Mouse (Mus musculus) yolk sac, embryonic 10.5 days (tissue): ENCODE data around the gene Six2.

Source experiments
- DNase-seq: peaks from one replicate; pipeline ENCODE4 v3.0.0-alpha.2; 2017; ENCODE audit warnings: low spot score

Gene Six2

DNA sequence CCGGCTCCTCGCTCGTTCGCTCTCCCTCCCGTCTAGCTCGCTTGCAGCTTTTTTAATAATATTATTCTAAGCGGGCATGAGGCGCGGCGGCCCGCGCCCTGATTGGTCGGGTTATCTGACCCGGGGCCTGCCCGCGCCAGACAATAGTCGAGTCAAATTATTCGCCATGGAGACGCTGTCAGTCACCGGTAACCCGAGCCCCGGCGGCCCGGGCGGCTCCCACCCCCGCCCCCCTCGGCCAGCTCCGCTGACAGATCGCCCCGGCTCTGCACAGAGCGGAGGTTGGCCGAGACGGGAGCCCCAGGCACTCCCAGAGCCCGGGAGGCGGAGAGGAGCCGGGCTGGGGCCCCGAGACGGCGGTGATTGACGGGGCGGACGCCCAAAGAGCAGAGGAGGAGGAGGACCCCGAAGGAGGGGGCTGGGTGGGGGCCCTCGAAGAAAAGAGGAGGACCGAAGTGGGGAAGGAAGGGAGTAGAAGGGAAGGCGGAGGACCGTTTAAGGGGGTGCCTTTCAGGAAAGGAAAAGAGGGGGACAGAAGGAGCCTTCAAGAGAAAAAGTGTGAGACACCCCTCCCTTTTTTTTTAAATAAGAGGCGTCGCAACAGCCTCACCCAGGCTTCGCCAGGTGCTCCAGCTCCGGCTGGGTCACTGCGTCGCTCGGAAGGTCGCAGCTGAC is at the start of gene Six2:
Gene Six2 (minus strand): TSS at position 39 of the 675 bp plus-strand sequence.
- DNase-seq, result peak; percentile 80

DNA sequence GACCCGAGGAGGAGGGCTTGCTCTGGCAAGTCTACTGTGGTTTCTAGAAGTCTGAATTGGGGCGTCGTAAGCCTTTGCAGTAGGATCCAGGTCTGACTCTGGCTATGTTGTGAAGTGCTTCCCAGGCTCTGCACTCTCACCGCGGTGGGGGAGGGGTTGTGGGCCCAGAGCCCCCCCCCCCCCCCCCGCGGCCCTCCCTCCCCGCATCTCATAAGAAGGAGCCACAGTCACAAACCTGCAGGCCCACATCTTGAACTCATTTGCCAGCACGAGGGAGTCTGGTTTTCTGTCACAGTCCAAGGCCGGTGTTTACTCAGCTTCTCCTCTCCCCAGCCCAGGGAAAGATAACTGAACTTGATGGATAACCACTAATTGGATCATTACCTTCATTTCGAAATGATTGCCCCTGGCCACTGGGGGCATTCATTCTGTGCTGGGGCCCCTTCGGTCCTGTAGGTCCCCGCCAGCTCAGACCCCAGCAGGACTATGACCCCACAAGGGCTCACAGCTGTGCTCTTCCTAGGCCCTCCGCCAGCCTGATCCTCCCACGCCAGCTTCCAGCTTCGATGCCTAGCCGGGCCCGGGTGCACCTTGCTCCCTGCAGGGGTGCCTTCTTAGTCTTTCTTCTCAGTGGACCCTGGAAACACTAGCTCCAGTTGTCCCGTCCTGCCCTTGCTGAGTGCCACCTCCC is 49.2 kb upstream of the Six2 start:
- DNase-seq, result peak; percentile 25

DNA sequence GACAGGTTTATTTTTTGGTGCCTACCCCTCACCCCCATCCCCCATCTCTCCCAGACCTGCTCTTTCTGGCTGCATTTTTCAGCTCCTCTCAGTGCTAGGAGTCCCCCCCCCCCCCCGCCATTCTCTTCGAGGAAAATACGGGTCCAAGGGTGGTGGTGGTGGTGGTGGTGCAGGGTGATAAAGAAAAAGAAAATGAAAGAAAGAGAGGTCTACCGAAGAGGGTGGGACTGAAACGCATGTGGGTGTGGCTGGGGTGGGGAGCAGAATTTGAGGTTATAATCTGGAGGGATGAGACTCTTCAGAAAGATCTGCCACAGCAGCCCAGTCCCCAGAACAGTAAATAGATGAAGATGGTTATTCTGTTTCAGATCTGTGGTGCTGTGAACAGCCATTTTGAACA is 43.3 kb upstream of the Six2 start:
- no peak for DNase-seq

DNA sequence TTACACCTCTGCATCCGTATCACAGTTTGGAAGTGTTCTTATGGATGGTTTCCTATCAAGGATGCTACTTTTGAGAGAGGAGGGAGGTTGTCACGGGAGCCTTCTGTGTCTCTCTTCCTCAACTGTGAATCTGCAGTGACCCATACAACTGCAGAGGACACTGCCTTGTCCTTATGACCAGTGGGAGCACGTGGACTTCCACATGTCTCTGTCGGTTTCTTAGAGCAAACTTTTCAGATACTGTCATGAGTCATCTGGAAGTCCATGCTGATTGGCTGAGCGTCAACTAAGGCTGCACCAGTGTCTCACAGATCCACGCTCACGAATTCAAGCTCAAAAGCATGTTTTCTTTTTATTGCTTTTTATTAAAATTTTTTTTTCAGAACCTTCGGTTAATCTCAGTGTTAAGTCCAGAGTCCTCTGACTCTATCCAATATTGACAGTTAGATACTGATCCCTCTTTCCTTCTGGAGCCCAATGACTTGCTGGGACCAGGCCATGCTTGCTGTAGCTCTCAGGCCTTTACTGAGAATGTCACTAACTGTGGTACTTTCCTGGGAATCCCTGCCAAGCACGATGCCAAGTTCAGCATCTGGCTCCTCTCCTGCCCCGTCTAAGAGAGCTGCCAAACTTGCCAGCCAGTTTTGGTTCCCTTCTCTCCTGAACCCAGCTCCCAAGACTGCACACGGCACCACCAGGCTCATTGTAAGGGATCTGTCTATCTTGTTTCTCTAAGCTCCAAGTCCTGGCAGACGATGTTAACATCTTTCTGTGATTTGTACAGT is 42.3 kb upstream of the Six2 start:
- no peak for DNase-seq

DNA sequence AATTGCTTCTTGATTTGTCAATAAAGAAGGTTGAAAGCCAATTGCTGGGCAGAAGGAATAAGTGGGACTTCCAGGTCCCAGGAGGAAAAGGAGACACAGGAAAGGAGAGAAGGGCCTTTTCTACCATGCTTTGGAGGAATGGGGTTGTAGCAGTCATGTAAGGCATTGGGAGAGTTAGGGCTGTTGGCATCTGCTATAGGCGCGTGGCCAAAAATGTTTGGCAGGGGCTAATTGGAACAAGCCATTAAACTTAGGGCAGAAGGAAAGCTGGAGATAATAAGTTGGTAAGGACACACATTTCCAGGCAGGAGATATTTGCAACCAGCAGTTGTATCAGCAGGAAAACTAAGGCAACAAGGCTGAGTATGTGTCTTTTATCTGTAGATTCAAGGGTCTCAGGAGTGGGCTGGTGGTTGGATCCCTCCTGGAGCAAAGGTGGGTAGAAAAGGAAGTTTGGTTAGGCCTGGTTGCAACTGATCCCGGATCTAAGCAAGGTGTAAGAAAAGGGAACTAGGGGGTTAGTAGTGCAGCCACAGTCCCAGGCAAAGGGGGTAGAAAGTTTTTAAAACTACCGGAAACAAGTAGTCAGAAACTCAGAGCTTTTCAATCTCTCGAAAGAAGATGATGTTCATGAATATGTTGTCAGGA is 40.1 kb upstream of the Six2 start:
- DNase-seq, result no peak

DNA sequence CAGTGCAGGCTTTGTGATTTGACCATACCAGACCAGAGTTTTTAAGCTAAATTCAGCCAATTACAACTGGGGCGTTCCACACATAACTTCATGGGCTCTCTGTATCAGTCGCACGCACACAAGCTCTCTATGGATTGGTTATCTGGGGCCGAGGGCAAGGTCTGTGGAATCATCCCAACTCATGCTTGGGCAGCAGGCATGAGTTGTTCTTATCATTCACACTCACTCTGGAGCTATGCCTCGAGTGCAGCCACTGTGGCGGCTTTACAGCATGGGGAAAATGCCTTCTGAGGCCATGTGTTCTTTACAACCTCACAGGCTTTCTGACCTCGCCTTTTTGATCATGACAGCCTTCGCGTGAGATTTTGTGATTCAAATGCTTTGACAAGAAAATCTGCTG is 37.9 kb upstream of the Six2 start:
- DNase-seq, result no peak

DNA sequence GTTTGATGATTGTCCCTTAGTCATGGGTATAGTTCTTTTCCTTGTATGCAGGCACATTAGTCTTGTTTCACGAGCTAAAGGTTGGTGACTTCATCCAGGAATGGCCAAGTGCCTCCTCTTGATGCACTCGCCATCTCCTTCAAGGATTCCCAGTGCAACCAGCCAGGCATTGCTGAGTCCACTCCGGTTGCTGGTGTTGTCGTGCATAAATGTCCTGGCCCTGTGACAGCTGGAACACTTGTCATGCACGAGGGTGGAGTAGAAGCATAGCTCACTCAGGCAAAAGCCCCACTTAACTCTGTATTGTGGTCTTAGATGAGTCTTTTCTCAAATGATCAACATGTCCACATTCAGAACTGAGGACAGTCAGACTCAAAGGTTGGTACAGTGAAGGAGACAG is 35.1 kb upstream of the Six2 start:
- DNase-seq, result no peak

DNA sequence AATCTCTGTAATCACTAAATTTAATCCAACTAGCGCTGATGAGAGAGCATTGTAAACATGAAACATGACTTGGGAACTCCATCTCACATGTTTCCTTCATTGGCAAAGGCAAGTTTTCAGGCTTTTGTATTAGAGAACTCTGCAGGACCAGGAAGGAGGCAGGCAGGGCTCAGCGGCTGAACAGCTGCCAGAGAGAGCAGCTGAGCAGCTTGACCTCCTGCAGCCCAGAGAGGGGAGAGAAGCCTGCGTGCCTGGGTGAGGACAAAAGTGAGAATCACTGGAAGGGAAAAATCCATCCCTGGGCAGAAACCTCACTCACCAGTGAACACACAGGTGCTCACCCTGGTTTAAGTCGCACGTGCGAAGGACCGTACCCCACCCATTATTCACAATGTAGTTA is 29.2 kb upstream of the Six2 start:
- no peak for DNase-seq

DNA sequence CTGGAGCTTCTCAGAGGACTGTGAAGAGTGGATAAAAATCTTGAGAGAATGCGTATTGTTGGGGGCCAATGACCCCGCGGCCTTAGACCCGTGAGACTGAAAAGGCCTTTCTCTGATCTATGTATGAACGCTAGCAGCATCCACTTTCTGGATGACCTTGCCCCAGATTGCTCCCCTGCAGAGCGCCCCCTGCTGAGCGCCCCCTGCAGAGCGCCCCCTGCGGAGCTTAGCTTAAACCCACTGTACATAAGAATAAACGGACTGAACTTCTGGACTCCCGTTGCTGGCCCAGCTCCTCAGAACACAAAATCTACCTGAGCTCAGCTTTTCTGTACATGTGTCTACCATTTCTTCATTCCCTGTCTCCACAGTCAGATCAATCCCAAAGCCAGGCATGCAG is 27.7 kb upstream of the Six2 start:
- no peak for DNase-seq

DNA sequence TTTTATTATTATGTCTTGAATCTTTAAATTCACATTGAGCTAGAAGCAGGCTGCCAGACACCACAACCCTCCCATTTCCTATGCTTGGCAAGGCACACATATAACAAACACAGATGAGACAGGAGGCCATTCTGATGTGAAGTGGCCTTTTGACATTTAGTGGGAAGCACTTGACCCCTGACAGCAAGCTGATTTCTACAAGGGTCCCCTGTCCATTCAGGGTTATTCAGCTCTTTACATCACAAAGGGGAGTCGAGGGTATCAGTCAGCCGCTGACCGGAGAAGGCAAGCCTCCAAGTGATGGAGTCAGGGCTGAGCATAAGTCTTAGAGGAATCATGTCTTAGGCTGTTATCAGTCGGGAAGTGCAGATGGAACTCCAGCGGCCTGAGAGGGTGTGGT is 26.3 kb upstream of the Six2 start:
- no peak for DNase-seq

DNA sequence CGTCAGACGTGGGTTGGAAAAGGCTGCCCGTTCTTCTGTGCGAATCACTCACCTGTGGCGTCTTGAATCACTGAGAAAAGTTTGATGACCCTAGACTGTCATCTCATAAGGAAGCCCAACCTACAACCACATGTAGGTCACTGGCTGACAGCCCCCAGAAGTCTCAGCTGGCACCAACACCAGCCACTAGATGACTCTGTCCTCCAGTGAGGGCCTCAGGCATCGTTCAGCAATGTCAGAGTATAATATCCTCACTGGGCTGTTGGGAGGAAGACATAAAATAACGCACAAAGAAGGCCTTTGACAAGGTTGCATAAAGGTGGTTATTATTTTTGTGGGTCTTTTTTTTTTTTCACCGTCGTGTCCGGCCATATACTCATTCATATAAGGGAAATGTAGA is 24.8 kb upstream of the Six2 start:
- DNase-seq, result no peak

DNA sequence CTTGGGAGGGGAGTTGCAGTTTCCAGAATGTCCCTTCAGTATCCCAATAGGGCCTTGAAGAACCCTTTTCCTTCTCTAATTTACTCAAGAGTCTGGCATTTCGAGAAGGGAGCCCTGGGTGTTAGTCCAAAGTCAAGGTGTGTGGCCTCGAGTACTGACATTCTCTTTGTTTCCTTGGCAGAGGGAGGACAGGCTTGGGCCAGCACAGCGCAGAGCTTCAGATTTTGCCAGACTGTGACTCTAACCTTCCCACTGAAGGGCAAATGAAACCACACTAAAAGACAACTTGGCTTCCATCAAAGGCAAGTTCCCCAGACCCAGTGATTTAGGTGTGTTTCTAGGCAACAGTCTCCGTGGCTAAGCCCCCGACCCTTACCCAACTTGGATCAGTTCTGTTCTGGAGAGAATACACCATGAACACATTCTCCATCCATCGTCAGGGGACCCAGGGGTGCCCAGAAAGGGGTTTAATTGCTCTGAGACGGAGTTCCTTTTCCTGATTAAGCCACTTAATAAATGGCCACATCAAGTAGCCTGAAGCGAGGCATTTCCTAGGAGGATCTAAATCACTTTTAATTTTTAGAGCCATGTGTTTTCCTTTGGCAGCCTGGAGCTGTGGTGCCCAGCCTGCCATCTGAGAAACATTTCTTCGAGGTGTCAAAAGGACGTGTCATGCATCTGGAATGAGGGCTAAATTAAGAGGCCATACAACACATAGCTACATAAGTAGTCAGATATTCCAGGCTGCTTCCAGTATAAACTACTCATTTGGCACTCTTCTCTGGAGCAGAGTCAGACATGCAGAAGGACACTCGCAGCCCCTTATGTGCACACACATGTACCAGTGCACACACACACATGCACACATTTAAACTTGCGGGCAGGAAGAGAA is 16.5 kb upstream of the Six2 start:
- DNase-seq, result no peak

DNA sequence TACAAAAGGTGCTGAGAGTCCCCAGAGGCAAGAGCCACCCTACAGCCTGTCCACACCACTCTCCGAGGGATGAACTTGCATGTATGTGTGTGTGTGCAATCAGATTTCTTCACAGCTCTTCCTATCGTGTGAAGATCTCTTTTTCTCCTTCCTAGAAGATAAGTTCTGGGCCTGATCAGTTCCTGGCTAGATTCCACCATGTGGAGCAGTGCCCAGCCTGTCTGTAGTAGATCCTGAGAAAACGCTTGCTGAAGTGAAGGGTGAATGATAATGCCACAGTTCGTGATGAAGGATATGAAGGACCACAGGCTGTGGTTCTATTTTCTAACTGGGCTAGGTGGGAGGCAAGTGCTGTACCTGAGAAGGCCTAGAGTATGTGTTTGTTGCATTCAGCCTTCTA is 12.0 kb upstream of the Six2 start:
- DNase-seq, result no peak

DNA sequence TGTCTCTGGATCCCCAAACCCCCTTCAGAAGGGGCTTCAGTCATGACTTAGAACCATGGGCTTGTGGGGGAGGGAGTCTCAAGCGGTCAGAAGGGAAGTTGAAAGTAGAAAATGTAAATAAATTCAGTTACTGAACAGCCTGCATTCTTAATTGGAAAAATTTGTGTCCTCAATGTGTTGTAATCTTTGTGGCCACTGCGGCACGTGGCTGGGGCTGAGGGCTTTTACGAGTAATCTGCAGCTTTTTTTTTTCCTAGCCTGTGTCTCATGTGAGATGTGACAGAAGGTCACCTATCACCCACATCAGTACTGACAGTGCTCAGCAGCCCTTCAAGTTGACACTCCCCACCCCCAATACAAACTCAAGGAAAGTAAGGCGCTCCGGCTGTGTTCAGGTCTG is 10.6 kb upstream of the Six2 start:
- DNase-seq, result no peak

DNA sequence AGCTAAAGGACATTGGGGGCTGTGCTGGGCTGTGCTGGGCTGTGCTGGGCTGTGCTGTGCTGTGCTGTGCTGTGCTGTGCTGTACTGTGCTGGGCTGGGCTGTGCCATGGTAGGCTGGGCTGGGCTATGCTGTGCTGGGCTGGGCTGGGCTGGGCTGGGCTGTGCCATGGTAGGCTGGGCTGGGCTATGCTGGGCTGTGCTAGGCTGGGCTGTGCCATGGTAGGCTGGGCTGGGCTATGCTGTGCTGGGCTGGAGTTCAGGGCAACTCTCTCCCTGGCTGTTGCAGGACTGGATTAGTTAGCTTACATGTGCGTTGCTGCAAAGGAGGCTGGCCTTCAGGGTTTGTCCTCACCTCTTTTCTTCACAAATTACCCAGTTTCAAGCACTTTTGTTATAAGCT is 9.9 kb upstream of the Six2 start:
- DNase-seq, result no peak

DNA sequence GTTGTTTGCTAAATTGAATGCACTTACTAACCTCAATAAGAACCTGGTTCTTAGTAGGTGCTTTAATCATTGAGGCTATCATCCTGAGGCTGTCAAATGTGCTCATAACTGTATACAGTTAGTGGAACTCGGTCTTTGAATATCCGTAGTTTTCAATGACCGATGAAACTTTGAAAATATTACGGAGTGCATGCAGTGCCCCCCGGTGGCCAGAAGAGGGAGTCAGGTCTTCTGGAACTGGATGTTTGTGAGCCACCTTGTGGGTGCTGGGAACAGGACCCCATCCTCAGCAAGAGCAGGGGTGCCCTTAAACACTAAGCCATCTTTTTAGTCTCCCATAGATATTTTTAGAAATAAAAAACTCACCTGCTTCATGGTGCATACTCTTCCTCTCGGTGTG is 6.4 kb upstream of the Six2 start:
- DNase-seq, result no peak

DNA sequence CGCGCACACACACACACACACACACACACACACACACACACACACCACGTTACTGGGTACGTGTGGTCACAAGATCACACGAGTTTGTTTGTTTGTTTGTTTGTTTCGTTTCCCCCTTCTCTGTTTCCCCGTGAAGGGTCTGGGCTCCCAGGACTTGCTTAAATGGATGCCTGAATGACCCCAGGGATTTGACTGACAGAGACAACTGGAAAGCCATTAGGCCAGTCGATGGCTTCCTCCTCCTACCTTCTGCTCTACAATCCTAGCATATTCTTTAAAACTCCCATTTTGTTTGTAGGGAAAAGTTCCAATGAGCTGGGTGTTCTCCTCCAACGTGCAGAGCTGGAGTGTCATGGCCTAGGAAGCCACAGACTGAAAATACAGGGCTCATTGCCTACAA is 5.0 kb upstream of the Six2 start:
- no peak for DNase-seq

DNA sequence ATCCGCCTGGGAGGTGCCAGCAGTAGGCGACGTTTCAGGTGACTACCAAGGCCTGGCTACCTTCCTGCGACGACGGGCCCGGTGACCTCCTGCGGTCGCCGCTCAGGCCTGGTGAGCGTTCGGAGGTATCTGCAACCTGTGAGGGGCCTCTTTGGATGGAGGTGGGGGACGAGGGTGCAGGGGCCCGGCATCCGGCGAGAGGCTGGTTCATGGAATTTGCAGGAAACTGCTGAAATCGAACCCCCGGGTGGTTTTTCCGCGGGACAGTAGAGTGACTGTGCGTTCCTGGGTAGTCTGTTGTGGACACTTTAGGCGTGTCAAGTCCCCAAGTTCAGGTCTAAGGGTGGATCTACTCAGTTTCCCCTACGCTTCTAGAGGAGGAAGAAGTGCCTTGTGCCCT is 4.5 kb upstream of the Six2 start:
- no peak for DNase-seq

DNA sequence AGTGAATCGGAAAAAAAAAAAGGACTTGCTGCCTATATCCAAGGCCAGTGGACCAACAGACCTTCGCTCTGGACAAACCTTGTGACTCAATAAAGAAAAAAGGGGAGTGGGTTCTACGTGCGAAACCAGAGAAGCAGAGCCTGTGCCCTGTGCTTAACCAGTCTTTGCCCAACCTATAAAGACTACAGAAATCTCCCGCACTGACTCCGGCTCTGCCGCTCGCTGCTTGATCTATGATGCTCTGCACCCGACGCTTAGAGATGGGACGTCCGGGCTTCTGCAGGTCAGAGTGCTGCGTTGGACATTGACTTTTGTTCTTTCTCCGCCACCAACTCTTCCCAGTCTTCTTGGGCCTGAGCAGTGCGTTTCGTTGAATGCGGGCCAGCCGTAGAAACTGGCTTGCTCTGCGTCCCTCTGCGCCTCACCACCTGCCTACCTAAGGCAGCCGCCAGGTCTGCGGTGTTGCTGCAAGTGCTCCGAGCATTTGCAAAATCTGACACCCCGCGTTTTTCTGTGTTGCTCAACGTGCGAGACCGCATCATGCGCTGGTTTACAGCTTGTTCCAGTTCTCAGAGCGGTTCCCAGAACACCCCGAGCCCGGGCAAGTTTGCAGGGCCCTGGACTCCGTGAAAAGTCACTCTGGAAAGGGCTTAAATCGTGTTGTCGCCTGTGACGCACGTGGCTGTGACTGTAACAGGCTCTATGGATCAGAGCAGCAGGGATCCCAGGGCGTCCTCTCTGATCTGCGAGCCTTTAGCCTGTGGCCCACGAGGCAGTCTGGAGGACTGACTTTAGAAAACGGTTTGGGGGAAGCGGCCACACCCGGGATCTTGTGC is 3.8 kb upstream of the Six2 start:
- no peak for DNase-seq

DNA sequence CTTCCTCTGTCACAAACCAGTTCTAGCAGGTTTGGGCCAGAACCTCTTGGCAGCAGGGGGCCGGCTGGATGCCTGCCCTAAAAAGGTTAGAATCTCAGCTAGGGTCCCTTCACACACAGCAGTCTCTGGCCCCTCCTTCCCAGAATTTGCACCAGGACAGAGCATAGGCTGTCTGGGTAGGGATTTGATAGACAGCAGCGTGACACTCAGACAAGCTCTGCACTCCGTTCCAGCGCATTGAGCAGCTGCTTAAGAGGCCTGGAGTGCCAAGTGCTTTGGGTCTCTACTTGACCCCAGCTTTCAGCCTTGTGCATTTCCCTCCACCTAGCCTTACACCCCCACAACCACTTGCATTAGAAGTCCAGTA is 2.9 kb upstream of the Six2 start:
- no peak for DNase-seq
